Mouse (Mus musculus): Measurements from ENCODE around the gene Traf7.
A peak's percentile ranks its signal among the peaks of the same experiment; 100 is the strongest.

DNA sequence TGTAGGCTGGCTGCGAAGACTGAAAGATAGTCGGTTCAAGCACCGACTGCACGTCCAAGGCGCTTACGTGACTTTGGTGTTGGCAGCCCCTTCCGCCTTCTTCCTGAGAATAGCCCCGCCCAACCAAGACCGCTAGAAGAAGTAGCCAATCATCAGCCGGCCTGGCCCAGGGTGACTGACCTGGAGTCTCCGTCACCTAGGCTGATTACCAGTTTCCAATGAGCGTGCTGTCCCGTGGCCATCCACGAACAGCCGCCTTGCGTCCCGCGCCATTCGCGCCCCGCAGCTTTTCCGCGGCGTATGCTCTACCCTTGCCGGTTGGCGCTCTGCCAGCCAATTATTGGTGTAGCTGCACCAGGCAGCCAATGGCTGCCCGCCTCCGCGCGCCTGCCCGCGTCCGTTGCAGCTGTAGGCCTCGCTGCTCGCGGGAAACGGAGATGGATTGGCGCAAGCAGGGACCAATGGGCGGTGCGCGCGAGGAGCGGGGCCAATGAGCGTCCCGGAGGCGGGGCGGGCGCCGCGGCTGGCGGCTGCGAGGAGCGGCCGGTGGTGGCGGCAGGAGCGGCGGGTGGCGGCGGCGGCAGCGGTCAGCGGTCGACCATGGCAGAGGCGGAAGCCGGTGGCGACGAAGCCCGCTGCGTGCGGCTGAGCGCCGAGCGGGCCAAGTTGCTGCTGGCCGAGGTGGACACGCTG lies 57.7 kb downstream of the Traf7 start, which contains the start of the genes E4f1 and Pgp:
- no peak for TF ChIP-seq REST (IDR thresholded peaks at IDR 0.05; ENCODE audit: insufficient read depth, insufficient read length)
- TF ChIP-seq E2F4 (IDR thresholded peaks at IDR 0.05; ENCODE audit: insufficient read depth), result peak; percentile 49
- TF ChIP-seq MYOG (IDR thresholded peaks at IDR 0.05; ENCODE audit: control insufficient read depth in 1 of 3, insufficient read depth in 1 of 3, insufficient read length in 2 of 3, low read depth in 2 of 3), result peak in 1 of 3 experiments; percentile 70
- TF ChIP-seq USF1 (IDR thresholded peaks at IDR 0.05; ENCODE audit: low read depth), result no peak
- no peak for TF ChIP-seq MAX (IDR thresholded peaks at IDR 0.05; ENCODE audit: low read depth)
- peak; percentile 79 for TF ChIP-seq POLR2A (IDR thresholded peaks at IDR 0.05; ENCODE audit: insufficient read length, low read depth)

Measured in myocyte (in vitro differentiated cells).